Mouse (Mus musculus) naive thymus-derived CD4-positive, alpha-beta T cell, adult 2 months (primary cell): ENCODE results near the gene Dyrk4.
A peak's percentile ranks its signal among the peaks of the same experiment; 100 is the strongest.

Source experiments
- DNase-seq: peaks from one replicate; pipeline ENCODE4 v3.0.0-alpha.2; 2011; ENCODE audit warnings: low read depth

Gene Dyrk4

DNA sequence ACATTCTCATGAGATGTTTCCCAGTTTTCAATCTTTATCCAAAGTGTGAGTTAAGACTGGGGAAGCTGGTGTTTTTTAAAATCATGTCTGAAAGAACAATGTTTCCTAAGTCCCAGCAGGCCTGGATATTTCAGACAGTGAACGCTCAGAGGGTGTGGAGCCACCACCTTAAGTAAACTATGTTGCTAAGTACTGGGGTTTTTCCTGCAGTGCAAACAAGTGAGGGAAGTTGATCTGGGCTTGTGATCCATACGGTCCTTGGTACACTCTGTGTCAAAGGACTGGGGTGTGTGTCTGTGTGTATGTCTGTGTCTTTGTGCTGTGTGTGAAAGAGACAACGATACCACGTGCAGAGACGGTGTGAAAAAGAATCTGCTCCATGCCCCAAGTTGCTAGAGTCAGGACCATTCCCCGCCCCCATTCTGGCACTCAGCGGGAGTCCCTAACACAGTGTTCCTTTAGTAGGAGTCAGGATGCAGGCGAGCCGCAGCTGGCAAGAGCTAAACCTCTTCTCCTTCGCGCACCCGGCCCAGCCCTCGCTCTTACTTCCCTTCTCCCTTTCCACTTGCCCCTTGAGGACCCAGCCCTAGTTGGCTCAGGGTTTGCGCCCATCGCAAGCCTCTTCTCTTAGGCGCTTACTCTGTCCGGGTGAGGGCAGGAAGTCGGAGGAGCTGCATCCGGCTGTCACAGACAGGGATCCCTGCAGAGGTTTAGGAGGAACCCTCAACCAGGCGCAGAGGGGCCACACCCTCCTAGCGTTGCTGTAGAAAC is at the start of gene Dyrk4:
Gene Dyrk4, minus strand, starts transcription at position 729 of the 771 bp plus-strand sequence.
- peak; percentile 21 for DNase-seq

DNA sequence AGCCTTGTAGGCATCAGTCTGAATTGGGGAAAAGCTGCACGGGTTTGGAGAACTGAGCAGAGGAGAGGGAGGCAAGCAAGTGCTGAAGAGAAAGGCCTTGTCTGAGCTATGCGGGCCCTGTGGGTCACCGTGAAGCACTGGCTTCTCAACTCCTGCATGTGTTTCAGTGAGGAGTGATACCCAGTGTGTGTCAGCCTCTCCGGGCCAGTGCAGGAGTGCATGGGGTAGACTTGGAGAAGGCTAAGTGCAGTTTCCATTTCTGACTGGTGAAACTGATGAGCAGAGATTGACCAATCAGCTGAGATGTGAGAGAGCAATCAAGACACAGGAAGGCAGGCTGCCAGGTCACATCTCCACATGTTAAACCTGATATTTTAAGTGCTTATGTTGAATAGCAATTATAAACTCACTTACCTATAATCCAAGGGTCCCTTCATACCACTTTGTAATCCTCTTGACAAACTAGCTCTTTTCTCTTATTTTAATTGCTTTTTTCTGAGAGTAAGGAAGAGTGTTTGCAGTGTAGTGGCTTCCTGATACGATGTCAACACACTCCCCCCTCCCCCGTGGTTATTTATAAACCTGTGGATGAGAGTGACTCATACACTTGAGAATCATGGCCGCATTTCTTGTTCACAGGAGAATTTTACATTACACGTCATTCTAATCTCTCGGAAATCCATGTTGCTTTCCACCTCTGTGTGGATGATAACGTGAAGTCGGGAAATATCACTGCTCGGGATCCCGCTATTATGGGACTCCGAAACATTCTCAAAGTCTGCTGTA is 44.8 kb upstream of the Dyrk4 start:
- no peak for DNase-seq

DNA sequence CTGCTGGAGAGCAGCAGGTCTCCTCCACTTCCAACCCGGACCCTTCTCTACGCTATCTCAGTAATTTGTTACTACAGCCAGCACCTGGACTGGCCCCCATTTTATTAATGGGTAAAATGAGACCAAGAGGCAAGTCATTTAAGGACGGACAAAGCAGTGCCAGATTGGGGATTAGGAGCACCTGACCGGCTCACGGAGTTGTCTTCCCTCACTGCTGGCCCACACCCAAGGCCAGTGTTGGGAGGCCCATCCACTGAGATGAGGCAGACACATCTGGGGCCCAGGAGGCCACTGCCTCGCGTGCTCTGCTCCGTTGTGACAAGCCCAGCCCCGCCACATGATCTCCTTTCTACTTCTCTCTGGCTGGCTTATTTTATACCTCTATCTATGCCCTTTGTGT is 41.8 kb upstream of the Dyrk4 start:
- no peak for DNase-seq

DNA sequence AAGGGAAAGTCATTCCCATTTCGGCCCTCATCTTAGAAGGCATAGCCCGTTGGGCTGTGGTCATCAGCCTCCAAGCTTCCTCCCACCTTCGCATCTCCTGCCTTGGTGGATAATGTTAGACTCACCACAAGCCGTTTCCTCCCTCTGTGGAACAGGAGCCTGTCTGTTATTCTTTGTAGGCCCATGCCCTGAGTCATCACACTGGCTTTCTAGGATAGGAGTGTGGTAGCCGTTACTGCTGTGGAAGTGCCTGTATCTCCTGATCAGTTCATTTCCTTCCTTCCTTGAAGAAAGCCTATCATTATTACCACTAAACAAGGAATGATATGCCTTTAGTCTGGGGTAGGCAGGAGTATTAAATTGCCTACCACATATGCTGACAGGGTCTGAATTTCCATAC is 41.1 kb upstream of the Dyrk4 start:
- no peak for DNase-seq

DNA sequence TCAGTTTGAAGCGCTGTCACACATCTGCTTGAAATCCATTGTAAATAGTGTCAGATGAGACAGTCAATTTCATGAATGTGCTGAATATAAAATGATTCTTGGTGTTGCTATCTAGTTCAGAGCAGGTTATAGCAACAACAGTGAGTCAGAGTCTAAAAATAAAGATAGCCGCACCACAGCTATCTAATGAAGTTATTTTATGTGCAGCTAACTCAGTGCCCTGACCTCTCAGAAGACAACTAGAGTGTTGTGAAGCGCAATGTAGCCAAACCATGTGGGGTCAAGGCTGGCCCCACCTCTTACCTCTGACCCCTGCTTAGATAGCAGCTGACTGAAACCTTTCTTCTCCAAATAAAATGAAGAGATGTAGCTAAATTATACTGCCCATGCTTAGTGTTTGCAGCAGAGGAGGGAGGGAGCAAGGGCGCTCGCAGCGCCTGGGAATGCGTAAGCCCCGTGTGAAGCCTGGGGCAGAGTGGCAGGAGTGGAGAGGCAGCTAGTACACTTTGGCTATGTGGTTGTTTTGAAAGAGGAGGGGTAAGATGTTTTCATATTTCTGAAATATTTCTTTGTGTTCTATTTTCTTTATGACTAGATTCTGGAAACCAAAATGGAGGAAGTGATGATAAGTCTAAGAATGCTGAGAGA is 39.9 kb upstream of the Dyrk4 start:
- no peak for DNase-seq

DNA sequence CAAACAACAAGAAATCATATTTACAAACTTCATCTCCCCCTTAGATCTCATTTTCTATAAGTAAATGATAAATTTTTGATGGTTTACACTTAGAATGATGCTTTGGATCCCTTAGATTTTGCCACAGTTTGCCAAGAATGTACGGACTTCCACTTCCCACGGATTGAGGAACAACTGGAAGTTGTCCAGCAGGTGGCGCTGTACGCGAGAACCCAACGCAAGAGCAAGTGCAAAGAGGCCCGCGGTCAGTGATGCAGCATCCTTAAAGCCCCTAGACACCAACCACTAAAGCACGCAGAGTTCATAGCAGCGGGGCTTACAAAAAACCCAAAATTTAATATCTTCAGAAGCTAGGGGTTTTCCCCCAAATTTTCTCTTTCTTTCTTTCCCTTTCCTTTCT is 34.1 kb upstream of the Dyrk4 start:
- peak; percentile 82 for DNase-seq

DNA sequence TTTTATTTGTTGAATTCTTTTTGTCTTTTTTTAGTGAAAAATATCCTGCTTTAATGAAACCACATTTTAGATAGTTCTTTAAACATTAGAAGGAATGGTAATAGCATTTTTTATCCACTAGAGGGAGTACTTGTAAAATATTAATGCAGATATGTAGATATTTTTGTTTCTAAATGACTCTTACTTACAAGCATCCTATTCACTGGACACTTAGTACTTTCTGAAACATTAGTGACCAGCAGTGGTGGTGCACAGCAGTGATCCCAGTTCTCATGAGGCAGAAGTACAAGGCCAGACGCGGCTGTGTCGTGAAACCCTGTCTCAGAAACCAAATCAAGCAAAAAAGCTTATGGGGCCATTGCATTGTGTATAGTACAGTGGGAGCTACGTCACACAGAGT is 26.7 kb upstream of the Dyrk4 start:
- DNase-seq, result peak; percentile 29

DNA sequence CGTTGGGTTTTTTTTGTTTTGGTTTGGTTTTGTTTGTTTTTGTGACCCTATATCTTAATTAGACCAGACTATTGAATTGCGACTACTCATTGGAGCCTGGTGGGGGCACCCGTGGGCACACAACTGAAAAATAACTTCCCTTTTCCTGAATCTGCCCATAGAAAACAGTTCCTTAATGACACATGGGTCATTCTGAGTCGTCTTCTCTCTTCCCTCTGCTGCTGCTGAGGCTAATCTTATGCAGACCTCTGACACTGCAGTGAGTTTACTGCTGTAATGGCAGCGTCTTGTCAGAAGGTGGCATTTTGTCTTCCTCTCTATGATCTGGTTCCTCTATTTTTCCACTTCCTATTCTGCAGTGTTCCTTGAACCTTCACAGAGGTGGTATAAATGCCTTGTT is 18.8 kb upstream of the Dyrk4 start:
- DNase-seq, result peak; percentile 55

DNA sequence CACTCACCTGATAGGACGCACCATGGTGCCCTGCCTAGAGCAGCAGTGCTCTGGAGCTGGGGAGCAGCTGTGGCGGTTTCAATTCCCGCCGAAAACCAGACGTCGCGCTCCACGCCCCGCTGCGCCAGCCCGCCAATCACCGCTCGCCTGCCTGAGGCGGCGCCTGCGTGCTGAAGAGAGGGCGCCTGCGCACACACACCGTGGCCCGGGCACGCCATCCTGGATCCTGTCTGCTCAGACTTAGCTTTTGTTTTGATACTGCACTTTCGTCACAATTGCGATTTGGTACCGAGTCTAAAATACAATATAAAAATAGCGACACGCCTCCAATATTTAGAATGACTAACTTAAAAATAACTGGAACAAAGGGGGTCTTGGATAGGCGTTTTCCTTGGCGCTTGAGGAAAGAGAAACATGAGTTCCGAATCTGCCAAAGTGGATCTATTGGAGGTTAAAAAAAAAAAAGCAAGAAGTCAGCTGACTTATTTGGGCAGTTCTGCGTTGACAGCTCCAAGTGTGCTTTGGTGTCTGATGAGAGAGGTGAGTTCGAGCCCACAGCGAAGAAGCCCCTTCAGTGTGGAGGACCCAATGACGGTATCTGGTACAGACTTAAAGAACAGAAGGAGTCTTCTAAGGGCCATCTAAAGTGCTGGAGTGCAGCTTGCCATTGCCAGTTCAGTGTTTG is 18.0 kb upstream of the Dyrk4 start, which contains the start of the genes Rad51ap1 and D6Wsu163e:
Gene Rad51ap1, minus strand, starts transcription at position 101 of the 685 bp plus-strand sequence.
Gene D6Wsu163e, plus strand, starts transcription at position 476 of the 685 bp plus-strand sequence.
- DNase-seq, result peak; percentile 97

DNA sequence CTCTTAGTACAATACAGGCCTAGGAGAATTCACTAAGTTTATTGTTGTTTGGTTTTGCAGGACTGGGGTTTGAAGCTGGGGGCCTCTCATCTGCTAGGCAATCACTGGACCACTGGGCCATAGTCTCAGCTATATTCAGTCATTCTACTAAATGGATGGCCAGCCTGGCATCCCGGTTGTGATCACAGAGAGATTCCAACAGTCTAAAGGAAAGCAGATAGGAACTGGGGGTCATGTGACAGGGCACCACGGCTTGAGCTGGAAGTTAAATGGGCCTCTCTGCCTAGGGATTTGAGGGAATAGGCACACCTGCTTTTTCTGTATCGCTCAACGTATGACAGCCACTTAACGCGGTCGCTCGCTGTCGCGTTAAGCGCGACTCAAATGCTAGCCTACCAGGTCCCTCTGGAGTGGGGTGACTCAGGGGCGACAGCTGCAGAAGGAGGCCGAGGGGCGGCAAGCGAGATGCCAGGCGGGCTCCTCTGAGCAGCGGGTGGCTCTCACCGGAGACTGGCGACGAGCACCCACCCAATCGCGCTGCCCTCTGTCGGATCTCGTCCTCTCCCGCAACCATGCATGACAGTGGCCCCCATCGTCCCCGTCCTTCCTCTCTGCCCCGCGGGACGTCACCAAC is 17.3 kb upstream of the Dyrk4 start:
- no peak for DNase-seq

DNA sequence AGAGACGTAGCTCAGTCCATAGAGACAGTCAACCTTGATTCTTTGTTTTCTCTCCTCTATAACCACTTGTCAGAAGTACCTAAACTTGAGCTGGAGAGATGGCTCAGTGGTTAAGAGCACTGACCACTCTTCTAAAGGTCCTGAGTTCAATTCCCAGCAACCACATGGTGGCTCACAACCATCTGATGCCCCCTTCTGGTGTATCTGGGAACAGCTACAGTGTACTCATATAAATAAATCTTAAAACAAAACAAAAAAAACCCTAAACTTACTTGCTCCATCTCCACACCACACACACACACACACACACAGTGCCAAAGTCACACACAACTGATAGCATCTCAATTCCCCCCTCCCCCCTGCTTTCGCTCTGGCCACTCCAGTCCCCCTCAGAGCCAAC is 16.4 kb upstream of the Dyrk4 start:
- DNase-seq, result peak; percentile 35

DNA sequence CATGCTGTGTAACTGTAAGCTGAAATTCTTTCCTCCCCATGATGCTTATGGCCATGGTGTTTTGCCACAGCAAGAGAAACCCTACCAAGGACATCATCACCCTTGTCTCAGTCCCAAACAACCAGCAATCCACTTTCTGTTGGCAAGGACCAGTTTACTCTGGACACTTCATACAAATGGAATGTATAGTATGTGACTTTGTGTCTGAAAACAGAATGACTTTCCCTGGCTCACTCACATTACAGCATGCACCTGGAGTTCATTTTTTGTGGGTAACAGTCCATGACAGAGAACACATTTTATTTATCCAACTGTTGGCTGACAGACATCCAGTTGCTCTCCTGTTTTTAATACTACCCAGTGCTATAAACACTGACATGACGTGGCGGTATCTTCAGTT is 11.3 kb upstream of the Dyrk4 start:
- DNase-seq, result no peak

DNA sequence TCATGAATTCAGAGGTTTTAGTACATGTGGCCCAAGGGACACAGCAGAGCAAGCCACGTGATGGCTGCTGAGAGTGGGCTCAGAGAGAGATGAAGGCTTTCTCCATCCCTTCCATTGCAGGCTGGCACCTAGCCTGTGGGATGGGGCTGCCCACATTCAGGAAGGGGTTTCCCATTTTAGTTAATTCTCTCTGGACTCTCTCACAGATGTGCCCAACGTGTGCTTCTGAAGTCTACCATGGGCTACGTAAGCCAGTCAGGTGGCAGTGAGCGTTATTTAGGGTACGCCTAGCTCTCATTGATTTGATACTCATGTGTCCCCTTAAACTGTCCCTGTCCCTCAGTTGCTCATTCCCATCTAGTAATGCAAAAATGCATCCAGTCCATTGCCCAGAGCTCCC is 6.7 kb downstream of the Dyrk4 start:
- no peak for DNase-seq

DNA sequence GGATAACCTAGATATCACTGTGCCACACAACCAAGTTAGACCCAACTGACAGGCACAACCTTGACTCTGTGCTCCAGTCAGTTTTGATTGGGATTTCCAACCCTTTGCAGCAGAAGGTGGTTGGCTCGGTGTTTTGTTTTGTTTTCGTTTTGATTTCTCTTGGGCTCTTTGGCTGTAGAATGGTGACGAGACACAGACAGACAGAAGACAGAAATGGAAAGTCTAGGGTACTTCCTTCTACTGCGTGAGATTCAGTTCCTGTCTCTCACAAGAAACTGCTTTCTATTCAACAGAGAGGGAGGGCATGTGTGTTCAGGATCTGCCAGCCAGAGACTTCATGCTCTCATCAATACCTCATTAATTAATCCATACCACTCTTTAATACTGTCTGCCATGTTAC is 10.9 kb downstream of the Dyrk4 start:
- peak; percentile 29 for DNase-seq

DNA sequence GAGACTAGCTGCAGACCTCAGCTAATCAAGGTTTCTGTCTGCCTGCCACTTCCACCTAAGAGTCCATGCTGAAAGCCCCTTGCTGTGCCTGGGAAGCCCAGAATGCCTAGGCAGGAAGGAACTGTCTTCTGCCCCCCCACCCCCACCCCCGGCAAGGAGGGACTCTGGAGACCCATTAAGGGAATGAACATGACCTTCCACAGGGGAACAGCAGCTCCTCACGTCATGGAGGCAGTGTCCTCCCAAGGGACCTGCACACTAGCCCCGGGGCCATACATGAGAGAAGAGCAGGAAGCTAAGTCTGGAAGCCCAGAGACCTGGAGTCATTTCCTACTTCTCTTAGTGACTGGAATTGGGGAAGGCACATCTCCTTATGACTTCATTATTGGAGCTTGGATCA is 13.8 kb downstream of the Dyrk4 start:
- DNase-seq, result no peak

DNA sequence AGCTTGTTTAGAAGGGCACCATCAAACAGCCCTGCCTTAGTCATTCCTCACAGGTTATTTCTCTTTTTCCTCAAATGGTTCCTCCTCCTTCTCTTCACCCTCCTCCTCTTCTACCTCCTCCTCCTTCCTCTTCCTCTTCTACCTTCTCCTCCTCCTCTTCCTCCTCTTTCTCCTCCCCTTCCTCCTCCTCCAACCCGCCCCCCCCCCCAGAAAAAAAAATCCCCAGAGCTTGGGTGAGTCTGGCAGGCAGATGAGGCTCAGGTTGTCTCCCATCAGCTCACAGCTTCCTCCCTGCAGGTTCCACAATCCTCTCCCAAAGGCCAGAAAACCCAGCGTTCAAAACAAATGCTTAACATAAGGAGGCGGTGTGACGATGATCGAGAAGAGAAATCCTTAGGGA is 14.3 kb downstream of the Dyrk4 start:
- no peak for DNase-seq

DNA sequence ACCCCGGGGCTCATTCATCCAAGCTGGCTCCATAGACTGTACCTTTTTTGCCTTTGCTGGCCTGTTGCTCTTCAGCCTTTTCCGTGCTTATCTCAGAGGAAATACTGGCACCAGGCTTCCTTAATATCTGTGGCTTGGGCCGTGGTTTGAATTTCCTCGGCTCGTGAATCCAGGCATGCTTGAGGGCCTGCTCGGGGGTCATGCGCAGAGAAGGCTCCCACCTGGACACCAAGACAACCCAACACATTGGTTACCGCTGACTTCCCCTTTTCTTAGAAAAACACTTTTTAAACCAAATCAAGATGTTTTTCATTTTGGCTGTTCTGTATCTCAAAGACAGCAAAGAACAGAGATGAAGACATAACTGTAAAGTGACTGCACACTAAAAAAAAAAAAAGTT is 44.5 kb downstream of the Dyrk4 start:
- no peak for DNase-seq

DNA sequence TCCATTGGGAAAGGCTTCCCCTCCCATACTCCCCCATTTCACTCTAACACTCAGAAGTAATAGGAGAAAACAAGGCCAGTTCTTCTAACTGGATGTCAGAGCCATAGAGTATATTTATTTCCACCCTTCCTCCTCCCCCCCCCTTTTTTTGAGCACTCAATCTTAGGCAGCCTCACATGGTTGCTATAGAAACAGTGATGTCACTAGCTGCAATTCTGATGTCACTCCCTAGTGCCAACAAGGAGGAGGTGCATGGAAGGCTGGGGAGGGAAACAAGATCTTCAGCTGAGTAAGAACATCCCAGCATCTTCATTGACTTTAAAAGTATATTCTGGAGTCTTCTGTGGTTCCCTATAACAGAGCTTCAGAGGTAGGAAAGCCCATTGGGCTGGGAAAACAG is 68.8 kb downstream of the Dyrk4 start, which contains the start of gene Akap3:
Gene Akap3, plus strand, starts transcription at position 218 of the 400 bp plus-strand sequence.
- DNase-seq, result peak; percentile 29

DNA sequence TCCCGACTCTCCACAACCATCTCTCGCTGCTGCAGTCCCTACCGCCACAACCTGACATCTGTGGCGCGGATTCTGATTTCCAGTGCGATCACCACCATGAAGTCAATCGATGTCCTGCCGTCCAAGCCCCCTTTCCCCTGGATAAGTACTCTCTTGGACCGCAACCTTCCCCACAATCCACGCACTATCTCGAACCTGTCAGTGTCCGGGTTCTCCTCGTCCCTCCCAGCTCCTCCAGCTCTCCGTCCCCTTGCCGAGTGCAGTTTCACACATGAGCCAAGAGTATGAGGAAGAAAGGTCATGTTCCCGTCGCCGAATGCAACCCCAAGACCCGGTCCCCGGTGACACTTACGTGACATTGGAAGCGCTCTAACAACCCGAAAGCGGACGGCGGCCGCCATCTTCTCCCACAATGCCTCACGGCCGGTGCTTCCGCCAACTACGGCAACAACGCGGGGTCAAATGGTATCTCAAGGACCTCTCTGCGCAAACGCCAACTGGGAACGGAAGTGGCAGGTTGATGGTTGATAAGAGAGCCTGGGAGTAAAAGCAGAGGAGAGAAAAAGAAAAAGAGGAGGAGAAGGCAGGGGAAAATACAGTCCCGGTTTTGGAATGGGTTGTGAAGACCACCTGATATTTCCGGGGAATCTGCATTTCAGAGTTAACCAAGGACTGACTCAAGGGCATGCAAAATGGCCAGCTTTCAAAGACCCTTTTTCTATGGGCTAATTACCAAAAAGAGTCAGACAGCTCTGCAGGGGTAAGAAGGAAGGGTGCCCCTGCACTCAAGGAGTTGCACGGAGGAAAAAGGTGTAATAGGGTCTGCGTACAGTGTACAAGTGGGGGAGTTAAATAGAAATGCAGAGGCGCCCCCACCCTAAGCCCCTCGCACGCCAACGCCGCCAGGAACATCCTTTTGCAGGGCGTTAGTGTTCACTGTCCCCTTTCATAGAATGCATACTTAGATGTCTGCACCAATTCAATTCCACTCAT is 72.6 kb downstream of the Dyrk4 start, which contains the start of gene Ndufa9:
Gene Ndufa9, minus strand, starts transcription at position 425 of the 993 bp plus-strand sequence.
- peak; percentile 95 for DNase-seq

DNA sequence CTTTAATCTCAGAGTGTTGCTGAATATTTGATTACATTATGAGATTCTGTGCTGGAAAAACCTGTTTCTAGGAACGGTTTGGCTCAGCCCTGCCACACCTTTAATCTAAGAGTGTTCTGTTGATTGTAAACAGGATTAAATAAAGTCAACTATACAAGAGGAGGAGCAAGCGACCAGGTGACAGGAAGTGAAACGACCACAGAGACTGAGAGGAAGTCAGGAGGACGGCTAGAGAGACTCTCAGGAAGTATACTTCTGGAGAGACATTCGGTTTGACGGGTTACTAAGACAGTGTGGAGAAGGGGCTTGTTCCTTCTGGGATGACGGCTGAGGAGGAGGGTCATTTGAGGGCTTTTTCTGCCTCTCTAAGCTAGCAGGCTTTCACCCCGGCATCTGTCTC is 85.0 kb downstream of the Dyrk4 start:
- no peak for DNase-seq
